Mouse (Mus musculus): ENCODE measurements around the gene Ndufa11.

The Ndufa11 gene

DNA sequence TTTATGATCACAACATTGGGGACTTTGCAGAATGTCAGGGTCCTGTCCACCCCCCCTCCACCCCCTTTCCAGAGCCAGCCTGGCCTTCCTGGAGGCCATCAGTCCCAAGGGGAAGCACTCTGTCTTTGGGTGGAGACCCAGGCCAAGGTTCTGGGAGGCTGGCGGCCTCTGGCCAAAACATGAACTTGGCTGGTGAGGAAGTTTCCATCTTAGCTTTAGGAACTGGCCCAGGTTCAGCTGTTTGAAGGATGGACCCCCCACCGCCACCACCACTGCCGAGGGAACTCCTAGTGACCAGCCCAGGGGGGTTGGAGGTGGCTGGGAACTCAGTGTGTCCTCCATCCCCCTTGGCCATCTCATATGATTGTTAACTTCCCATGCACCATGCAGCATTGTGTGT lies 43.5 kb downstream of the Ndufa11 start:
- no peak for DNase-seq

GRCm38 (mm10) chr17:56761991-56762410 lies 44.4 kb downstream of the Ndufa11 start:
- DNase-seq, result peak; percentile 95 to 96

- DNase-seq, result peak; percentile 60 to 69
Observed at GRCm38 (mm10) chr17:56762769-56763731, 45.5 kb downstream of the Ndufa11 start.

DNA sequence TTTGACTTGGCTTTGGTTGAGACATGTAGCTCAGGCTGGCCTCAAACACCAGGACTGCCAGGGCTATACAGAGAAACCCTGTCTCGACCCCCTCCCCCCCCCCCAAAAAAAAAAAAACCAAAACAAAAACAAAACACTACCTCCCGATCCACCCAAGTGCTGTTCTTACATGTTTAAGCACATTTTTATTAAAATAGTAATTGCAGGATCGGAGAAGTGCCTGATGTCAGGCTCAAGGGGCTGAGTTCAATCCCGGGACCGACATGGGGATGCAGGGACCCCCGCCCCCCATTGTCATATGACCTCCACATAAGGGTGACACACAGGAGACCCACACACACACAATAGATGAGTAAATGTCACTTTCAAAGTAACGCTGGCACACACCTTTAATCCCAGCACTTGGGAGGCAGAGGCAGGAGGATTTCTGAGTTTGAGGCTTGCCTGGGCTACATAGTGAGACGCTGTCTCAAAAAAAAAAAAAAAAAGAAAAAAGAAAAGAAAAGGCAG lies 46.2 kb downstream of the Ndufa11 start:
- no peak for DNase-seq

GRCm38 (mm10) chr17:56764474-56765354 lies 47.1 kb downstream of the Ndufa11 start, which contains the start of gene Dus3l:
Gene Dus3l (plus strand): TSS chr17:56764757.
- DNase-seq, result peak; percentile 86 to 91

- no peak for DNase-seq
Observed at GRCm38 (mm10) chr17:56765431-56765830, 47.9 kb downstream of the Ndufa11 start.

DNA sequence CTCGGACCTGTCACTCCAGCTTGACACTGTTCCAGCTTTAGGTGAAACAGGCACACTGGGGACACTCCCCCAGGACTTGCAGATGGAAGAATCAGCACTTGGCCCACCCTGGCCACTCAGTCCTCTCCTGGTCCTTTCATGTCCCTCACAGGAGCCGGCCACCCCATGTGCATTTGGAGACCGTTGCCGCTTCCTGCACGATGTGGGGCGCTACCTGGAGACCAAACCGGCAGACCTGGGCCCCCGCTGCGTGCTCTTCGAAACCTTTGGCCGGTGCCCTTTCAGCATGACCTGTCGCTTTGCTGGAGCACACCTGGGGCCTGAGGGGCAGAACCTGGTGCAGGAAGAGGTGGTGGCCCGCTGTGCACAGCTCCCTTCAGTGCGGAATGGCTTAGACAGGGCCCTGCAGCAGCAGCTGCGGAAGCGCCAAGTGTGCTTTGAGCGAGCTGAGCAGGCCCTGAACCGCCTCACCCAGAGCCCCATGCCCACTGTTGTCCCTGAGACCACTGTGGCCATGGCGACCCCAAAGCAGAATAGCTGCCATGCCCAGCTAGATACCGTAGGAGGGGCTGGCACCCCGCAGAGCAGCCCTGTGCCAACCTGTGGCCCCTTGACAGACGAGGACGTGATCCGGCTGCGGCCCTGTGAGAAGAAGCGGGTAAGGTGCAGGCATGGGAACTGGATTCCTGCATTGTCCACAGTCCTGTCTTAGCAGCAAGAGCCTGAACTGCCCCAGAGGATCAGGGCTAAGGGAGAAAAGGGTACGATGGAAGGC lies 49.3 kb downstream of the Ndufa11 start:
- no peak for DNase-seq

- DNase-seq, result no peak
Observed at GRCm38 (mm10) chr17:56767531-56768135, 50.1 kb downstream of the Ndufa11 start.

DNA sequence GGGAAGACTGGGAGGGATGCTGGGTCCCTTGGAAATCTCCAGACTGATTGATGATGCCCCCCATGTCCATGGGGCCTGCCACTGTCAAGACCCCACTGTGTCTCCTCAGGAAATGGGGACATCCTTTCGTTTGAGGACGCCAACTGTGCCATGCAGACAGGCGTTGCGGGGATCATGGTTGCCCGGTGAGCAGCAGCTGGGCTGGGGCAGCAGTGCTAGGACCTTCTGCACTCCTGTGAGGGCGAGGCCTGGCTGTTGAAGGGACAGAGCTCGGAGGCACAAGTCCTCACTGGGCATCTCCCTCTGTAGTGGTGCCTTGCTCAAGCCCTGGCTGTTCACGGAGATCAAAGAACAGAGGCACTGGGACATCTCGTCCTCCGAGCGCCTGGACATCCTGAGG lies 51.4 kb downstream of the Ndufa11 start:
- DNase-seq, result no peak

- no peak for DNase-seq
Observed at GRCm38 (mm10) chr17:56769950-56770349, 52.4 kb downstream of the Ndufa11 start, which contains the start of gene Prr22. Gene Prr22 (plus strand): TSS chr17:56770250.

Data from kidney, postnatal 4 days (tissue).